Mouse (Mus musculus) midbrain, postnatal 0 days (tissue): ENCODE measurements at regions not wholly inside any gene's neighbourhood (a gene's known extent, or its start where the extent isn't known, plus 50 kb on each side); places are given as distances from the start of the nearest gene placed in this dataset.
A peak's percentile ranks its signal among the peaks of the same experiment; 100 is the strongest.

Experiments used
- ATAC-seq: fragments of 200-750 bp; cut with Nextera tagmentation; 2 replicates; pipeline ENCODE4 v1.8.0; 2017; ENCODE audit warnings: moderate number of reproducible peaks, mild to moderate bottlenecking, moderate TSS enrichment, moderate library complexity; ENCODE audit not compliant: low FRiP score
- DNase-seq: peaks from one replicate; pipeline ENCODE4 v3.0.0-alpha.2; 2015; ENCODE audit warnings: low spot score
- H3K27ac ChIP-seq: fragments of 300-500 bp; sonication (generic); 2 replicates; pipeline ENCODE4 v1.5.1; 2014; ENCODE audit warnings: low read depth, mild to moderate bottlenecking, low read length, mixed read lengths
- H3K27me3 ChIP-seq: fragments of 300-500 bp; sonication (generic); 2 replicates; pipeline ENCODE4 v1.6.1; 2014; ENCODE audit warnings: low read length, control low read depth, mixed read lengths; ENCODE audit not compliant: insufficient read depth
- H3K36me3 ChIP-seq: fragments of 300-500 bp; sonication (generic); 2 replicates; pipeline ENCODE4 v1.6.1; 2014; ENCODE audit warnings: low read length, control low read depth, mixed read lengths; ENCODE audit not compliant: insufficient read depth
- H3K4me1 ChIP-seq: fragments of 300-500 bp; sonication (generic); 2 replicates; pipeline ENCODE4 v1.6.1; 2014; ENCODE audit warnings: mild to moderate bottlenecking, control low read depth, antibody characterized with exemption, low read length, mixed read lengths; ENCODE audit not compliant: insufficient read depth
- H3K4me2 ChIP-seq: fragments of 300-500 bp; sonication (generic); 2 replicates; pipeline ENCODE4 v1.6.1; 2014; ENCODE audit warnings: low read depth, mild to moderate bottlenecking, low read length, mixed read lengths; ENCODE audit not compliant: poor library complexity, severe bottlenecking
- H3K4me3 ChIP-seq: fragments of 300-500 bp; sonication (generic); 2 replicates; pipeline ENCODE4 v1.5.1; 2014; ENCODE audit warnings: low read depth, mild to moderate bottlenecking, low read length, moderate library complexity
- H3K9ac ChIP-seq: fragments of 300-500 bp; sonication (generic); replicated peaks from 2 replicates; pipeline ENCODE4 v1.6.1; 2014; ENCODE audit warnings: mild to moderate bottlenecking, low read length, moderate library complexity, mixed read lengths; ENCODE audit not compliant: poor library complexity, severe bottlenecking
- H3K9me3 ChIP-seq: fragments of 300-500 bp; sonication (generic); 2 replicates; pipeline ENCODE4 v1.6.1; 2016; ENCODE audit warnings: low read length, control low read depth
- CTCF ChIP-seq: IDR thresholded peaks from 2 replicates; pipeline ENCODE4 v1.5.1; 2016; ENCODE audit warnings: antibody characterized with exemption, mild to moderate bottlenecking
- WGBS: fragments of 180-500 bp; shearing (Covaris S2); extraction: QIAGEN DNeasy Blood & Tissue Kit; methylation state at CpG from one replicate; pipeline ENCODE4 v1.1.7; 2014; 5-methylcytosine and 5-hydroxymethylcytosine counted together

DNA sequence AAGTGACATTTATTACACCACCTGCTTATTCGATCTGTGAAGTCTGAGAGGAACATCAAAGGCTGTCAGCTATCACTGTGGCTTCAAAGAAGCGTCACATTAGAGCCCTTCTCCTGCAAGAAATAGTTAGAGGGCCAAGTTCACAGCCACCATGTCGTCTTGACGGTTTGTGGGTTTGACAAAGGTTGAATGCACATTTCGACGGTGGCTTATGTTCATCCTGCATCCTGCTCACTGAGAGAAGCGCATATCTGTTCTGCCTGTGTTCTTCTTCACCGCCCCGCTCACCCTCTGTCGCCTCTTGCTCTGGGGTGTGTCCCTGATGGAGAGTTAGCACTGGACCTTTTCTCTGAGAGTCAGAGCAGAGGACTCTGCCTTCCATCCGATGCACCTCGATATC is 67.2 kb upstream of the 1700021F07Rik start:
- Histone ChIP-seq H3K27ac (no peak overlapping the region), H3K9me3 (no peaks in the 10 kb centered on the region), H3K4me1 (no peaks in the 10 kb centered on the region), H3K36me3 (no peaks in the 10 kb centered on the region), H3K4me3 (no peak overlapping the region), H3K27me3 (no peaks in the 10 kb centered on the region), H3K9ac (no peak overlapping the region), H3K4me2 (no peak overlapping the region)
- DNase-seq (no peak), ATAC-seq (no peak)
- TF ChIP-seq CTCF = no peak
- 87% methylated on average over 12 of the region's 12 CpGs for WGBS

DNA sequence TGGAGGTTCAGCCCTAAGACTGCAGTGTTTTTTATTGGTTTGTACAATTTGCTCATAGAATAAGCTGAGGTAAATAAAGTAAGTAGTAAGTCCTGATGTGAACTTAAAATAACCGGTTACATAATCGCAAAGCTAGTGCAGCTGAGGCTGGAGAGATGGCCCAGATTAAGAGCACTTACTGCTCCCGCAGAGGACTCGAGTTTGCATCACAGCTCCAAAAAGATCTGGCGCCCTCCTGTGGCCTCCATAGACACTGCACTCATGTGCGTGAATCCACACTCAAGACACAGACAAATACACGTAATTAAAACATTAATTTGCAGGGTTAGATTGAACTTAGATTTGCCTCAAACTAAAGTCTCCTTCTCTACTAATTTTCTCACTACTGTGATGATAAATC is 66.3 kb upstream of the 1700021F07Rik start:
- no peak overlapping the region for H3K27ac ChIP-seq
- H3K9ac ChIP-seq = no peak overlapping the region
- no peaks in the 10 kb centered on the region for H3K4me1 ChIP-seq
- H3K9me3 ChIP-seq = no peaks in the 10 kb centered on the region
- H3K27me3 ChIP-seq = no peaks in the 10 kb centered on the region
- ATAC-seq = no peak
- DNase-seq = no peak
- peak; percentile 33; the same call in 1 of the 2 replicates for TF ChIP-seq CTCF
- no peaks in the 10 kb centered on the region for H3K36me3 ChIP-seq
- H3K4me2 ChIP-seq = no peak overlapping the region
- 86% methylated on average over 7 of the region's 7 CpGs for WGBS
- no peak overlapping the region for H3K4me3 ChIP-seq

DNA sequence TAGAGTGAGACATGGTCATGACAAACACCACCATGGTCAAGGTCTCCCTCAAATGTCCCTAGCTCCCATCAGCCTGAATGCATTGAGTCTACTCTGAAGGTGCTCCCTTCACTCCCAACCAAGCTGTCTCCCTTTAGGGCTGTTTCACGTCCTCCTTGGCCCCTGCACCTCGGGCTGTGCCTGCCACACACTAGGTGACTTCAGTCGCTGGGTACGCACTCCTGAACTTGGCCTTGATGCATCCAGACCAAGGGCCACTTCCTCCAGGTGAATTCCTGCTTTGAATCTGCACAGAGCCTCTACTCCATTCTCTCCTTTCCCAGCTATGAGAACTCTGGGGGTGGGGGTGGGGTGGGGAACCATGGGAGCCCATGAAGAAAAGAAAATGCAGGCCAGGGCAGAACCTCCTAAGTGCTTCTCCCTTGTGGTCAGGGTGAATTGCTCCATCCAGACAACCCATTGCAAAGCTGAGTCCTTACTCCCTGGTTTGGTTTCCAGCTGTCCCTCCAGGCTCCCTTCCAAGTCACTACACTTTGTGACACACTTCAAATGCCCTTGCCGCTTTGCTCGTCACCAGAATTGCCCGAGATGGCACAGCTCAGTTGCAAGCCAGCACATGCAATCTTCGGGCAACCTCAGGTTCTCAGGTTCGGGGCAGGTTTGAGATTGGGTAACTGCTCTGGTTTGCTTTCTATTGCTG is 65.3 kb upstream of the 1700021F07Rik start:
- Histone ChIP-seq H3K9me3 (no peaks in the 10 kb centered on the region), H3K4me3 (no peak overlapping the region), H3K4me1 (no peaks in the 10 kb centered on the region), H3K27ac (no peak overlapping the region), H3K4me2 (no peak overlapping the region), H3K27me3 (no peaks in the 10 kb centered on the region), H3K9ac (no peak overlapping the region), H3K36me3 (no peaks in the 10 kb centered on the region)
- ATAC-seq (no peak), DNase-seq (no peak)
- 94% methylated on average over 9 of the region's 9 CpGs for WGBS
- TF ChIP-seq CTCF = no peak

DNA sequence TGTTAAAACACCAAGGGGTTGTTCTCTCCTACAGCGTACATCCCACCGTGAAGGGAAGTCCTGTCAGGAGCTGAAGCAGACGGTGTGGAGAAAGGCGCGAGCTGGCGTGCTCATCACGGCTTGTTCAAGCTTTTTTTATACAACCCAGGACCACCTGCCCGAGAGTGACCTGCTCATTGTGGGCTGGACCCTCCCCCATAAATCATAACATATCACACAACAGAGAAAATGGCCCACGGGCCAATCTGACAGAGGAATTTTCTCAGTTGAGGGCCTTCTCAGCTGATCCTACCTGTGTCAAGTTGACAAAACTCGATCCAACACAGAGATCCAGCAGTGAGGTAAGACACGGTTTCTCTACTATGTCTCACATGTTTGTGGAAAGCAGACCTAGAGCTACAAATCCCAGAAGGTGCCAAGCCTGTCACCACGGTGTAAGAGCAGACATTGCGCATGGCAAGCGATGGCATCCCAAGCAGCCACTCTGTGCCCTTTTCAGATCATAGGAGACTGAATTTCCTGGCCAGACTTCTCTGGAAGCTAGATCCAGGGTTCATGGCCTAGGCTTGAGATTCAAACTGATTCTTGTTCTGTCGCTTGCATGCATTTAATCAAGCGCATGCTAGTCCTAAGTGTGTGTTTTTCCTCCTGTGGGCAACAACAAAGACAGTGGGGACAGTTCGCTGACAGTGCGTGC is 64.6 kb upstream of the 1700021F07Rik start:
- Histone ChIP-seq H3K27ac (no peak overlapping the region), H3K4me3 (no peak overlapping the region), H3K9ac (no peak overlapping the region), H3K4me2 (no peak overlapping the region), H3K4me1 (no peaks in the 10 kb centered on the region), H3K27me3 (no peaks in the 10 kb centered on the region), H3K9me3 (no peaks in the 10 kb centered on the region), H3K36me3 (no peaks in the 10 kb centered on the region)
- ATAC-seq (no peak), DNase-seq (no peak)
- TF ChIP-seq CTCF = no peak
- WGBS = 91% methylated on average over 18 of the region's 18 CpGs

DNA sequence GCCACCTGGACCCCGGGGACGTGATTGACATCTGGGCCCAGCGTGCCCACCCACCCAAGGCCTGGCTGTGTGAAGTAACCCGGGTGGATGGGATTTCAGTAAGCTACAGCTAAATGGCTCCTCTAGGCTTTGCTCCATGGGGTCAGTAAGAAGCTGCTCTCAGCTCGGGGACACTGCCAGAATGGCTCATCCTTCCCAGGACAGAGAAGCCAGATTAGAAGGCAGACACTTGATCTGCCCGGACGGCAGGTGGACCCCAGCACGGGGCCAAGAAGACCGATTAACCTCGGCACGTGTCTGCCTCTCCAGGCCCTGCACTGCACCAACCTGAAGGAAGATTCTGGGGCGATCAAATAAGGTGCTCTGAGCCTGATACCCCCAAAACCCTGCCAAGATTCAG is 63.5 kb upstream of the 1700021F07Rik start:
- Histone ChIP-seq H3K27me3 (no peaks in the 10 kb centered on the region), H3K4me3 (no peak overlapping the region), H3K9ac (no peak overlapping the region), H3K27ac (no peak overlapping the region), H3K9me3 (no peaks in the 10 kb centered on the region), H3K4me1 (no peaks in the 10 kb centered on the region), H3K36me3 (no peaks in the 10 kb centered on the region), H3K4me2 (no peak overlapping the region)
- no peak for TF ChIP-seq CTCF
- no peak for DNase-seq
- 80% methylated on average over 12 of the region's 12 CpGs for WGBS
- no peak for ATAC-seq

DNA sequence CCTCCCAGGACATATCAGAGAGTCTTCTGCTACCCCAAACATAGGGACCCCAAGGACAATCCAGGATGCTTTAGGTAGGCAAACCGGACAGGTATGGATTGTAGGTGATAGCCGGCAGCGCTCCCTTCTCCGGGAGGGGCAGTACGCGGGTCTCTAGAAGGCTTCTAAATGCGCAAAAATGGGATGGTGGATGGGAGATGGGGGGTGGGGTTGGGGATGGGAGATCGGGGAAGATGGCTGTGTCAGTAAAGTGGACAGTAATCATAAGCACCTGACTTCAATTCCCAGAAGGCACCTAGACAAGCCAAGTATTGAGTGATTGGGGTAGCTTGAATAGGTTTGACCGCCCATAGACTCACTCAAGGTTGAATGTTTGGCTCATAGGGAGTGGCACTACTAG is 59.1 kb upstream of the 1700021F07Rik start:
- no peak overlapping the region for H3K27ac ChIP-seq
- no peaks in the 10 kb centered on the region for H3K27me3 ChIP-seq
- H3K4me2 ChIP-seq = no peak overlapping the region
- TF ChIP-seq CTCF = no peak
- H3K36me3 ChIP-seq = no peaks in the 10 kb centered on the region
- WGBS = 96% methylated on average over 9 of the region's 9 CpGs
- H3K9ac ChIP-seq = no peak overlapping the region
- H3K9me3 ChIP-seq = no peaks in the 10 kb centered on the region
- H3K4me1 ChIP-seq = no peaks in the 10 kb centered on the region
- DNase-seq (no peak), ATAC-seq (no peak)
- no peak overlapping the region for H3K4me3 ChIP-seq
